Mouse (Mus musculus): ENCODE measurements around the gene Nmt1.

- TF ChIP-seq CTCF (IDR thresholded peaks at IDR 0.05; ENCODE audit: low read depth, low read length) (no peak), GATA2 (IDR thresholded peaks at IDR 0.05; ENCODE audit: borderline replicate concordance, low read depth, low read length) (no peak)
These were observed 19.4 kb upstream of the Nmt1 start for GRCm38 (mm10) chr11:103008558-103008957.

All from G1E (cell line).